Mouse (Mus musculus) heart, embryonic 16.5 days (tissue): ENCODE measurements around the gene Fam72a. TPM values are rescaled to one million over a fixed set of nuclear protein-coding genes. Genes with fewer than 3 reads are reported as not detected.

ENCODE experiments used
- microRNA-seq: library from miRNA; unstranded; fragments of <30 nt; microRNA quantifications from one replicate; pipeline ENCODE4, GENCODE M21; 2017
- polyA plus RNA-seq: library from polyadenylated mRNA; unstranded; fragments of >200 nt; fragmentation: Nextera tagmentation; extraction: Ambion mirVana; gene quantifications from 2 replicates; pipeline ENCODE4 v1.2.1, GENCODE M21; 2015

The Fam72a gene
- polyA plus RNA-seq, 1 experiment from 2014 or later, result 3.2 TPM

Small RNA genes lying within 50 kb of the gene (microRNA-seq; reads per million reads assigned to microRNA genes)
- gene Gm24273, result not detected

Other genes starting within 250 kb of the Fam72a start
- 4.0 and 5.0 TPM in 2 replicates for gene Ikbke, start 248.3 kb upstream of the Fam72a start, polyA plus RNA-seq
- gene Srgap2, start 551 bp upstream of the Fam72a start, polyA plus RNA-seq, result 13.3 and 16.6 TPM in 2 replicates
- gene Avpr1b, start 71.3 kb downstream of the Fam72a start, polyA plus RNA-seq, result not detected in 2 replicates
- gene Ctse, start 110.4 kb downstream of the Fam72a start, polyA plus RNA-seq, result 0.80 and 0.87 TPM in 2 replicates
- gene Rab7b, start 160.8 kb downstream of the Fam72a start, polyA plus RNA-seq, result 2.5 and 2.7 TPM in 2 replicates
- gene Slc26a9, start 216.1 kb downstream of the Fam72a start, polyA plus RNA-seq, result 0.07 and 0.80 TPM in 2 replicates